Mouse (Mus musculus): ENCODE data around the gene Fam83d.

- no peak for TF ChIP-seq CTCF (IDR thresholded peaks at IDR 0.05; ENCODE audit: extremely low read depth, insufficient read depth, low read length)
- no peak for TF ChIP-seq POLR2A (IDR thresholded peaks at IDR 0.05; ENCODE audit: extremely low read depth, insufficient read depth, low read length)
Observed at GRCm38 (mm10) chr2:158795043-158795442, 27.1 kb downstream of the Fam83d start.

All from cortical plate, adult 2 months (tissue).